Mouse (Mus musculus): ENCODE data around the gene Rab33b. TPM values are rescaled to one million over a fixed set of nuclear protein-coding genes. Genes with fewer than 3 reads are reported as not detected.

The Rab33b gene
- polyA plus RNA-seq, 1 experiment from 2014 or later, result 20.0 TPM

GRCm38 (mm10) chr3:51517878-51518762 lies 34.4 kb downstream of the Rab33b start:
- Histone ChIP-seq H3K4me3 (replicated peaks) (no peak overlapping the region), H3K9me3 (no peaks in the 10 kb centered on the region), H3K27ac (no peak overlapping the region), H3K27me3 (no peaks in the 10 kb centered on the region), H3K4me1 (peaks cover 3% of the 10 kb centered on the region; the same call in 1 of the 2 replicates), H3K36me3 (replicated peaks) (peaks cover 44% of the 10 kb centered on the region), H3K9ac (no peak overlapping the region; the same call in 1 of the 2 replicates), H3K4me2 (no peak overlapping the region)
- 78% methylated on average over 12 of the region's 12 CpGs for WGBS
- ATAC-seq (ENCODE audit: low FRiP score), result no peak

- Histone ChIP-seq H3K9ac (no peak overlapping the region; the same call in 1 of the 2 replicates), H3K27me3 (no peaks in the 10 kb centered on the region), H3K9me3 (no peaks in the 10 kb centered on the region), H3K27ac (no peak overlapping the region), H3K4me3 (replicated peaks) (no peak overlapping the region), H3K4me1 (peaks cover 3% of the 10 kb centered on the region; the same call in 1 of the 2 replicates), H3K4me2 (no peak overlapping the region), H3K36me3 (replicated peaks) (peaks cover 50% of the 10 kb centered on the region)
- 72% methylated on average over 8 of the region's 8 CpGs for WGBS
- ATAC-seq (ENCODE audit: low FRiP score), result no peak
Observed at GRCm38 (mm10) chr3:51518763-51519121, 35.0 kb downstream of the Rab33b start.

- no peak overlapping the region for H3K4me2 ChIP-seq
- H3K9ac ChIP-seq, result no peak overlapping the region
- H3K36me3 ChIP-seq (replicated peaks), result peaks cover 76% of the 10 kb centered on the region
- 93% methylated on average over 14 of the region's 14 CpGs for WGBS
- H3K4me1 ChIP-seq, result peaks cover 3% of the 10 kb centered on the region; the same call in 1 of the 2 replicates
- no peak overlapping the region for H3K4me3 ChIP-seq (replicated peaks)
- no peaks in the 10 kb centered on the region for H3K9me3 ChIP-seq
- no peak overlapping the region for H3K27ac ChIP-seq
- no peaks in the 10 kb centered on the region for H3K27me3 ChIP-seq
- ATAC-seq (ENCODE audit: low FRiP score), result no peak
Observed at GRCm38 (mm10) chr3:51521262-51521661, 37.5 kb downstream of the Rab33b start.

- Histone ChIP-seq H3K4me3 (replicated peaks) (no peak overlapping the region), H3K4me1 (no peaks in the 10 kb centered on the region), H3K4me2 (no peak overlapping the region), H3K36me3 (replicated peaks) (peaks cover 96% of the 10 kb centered on the region), H3K27ac (no peak overlapping the region), H3K27me3 (no peaks in the 10 kb centered on the region), H3K9me3 (no peaks in the 10 kb centered on the region), H3K9ac (no peak overlapping the region)
- ATAC-seq (ENCODE audit: low FRiP score), result no peak
- WGBS, result 89% methylated on average over 16 of the region's 16 CpGs
Observed at GRCm38 (mm10) chr3:51525186-51525785, 41.6 kb downstream of the Rab33b start.

- Histone ChIP-seq H3K36me3 (replicated peaks) (peaks cover 96% of the 10 kb centered on the region), H3K27ac (no peak overlapping the region), H3K4me2 (no peak overlapping the region), H3K27me3 (no peaks in the 10 kb centered on the region), H3K9ac (no peak overlapping the region), H3K9me3 (no peaks in the 10 kb centered on the region), H3K4me1 (no peaks in the 10 kb centered on the region), H3K4me3 (replicated peaks) (no peak overlapping the region)
- ATAC-seq (ENCODE audit: low FRiP score), result no peak
- 95% methylated on average over 13 of the region's 13 CpGs for WGBS
Observed at GRCm38 (mm10) chr3:51526891-51527290, 43.2 kb downstream of the Rab33b start.

GRCm38 (mm10) chr3:51531473-51532281 lies 48.0 kb downstream of the Rab33b start:
- Histone ChIP-seq H3K4me3 (replicated peaks) (no peak overlapping the region), H3K9me3 (no peaks in the 10 kb centered on the region), H3K4me1 (no peaks in the 10 kb centered on the region), H3K36me3 (replicated peaks) (peaks cover 93% of the 10 kb centered on the region), H3K27me3 (no peaks in the 10 kb centered on the region), H3K9ac (no peak overlapping the region), H3K27ac (no peak overlapping the region), H3K4me2 (no peak overlapping the region)
- no peak for ATAC-seq (ENCODE audit: low FRiP score)
- 89% methylated on average over 13 of the region's 13 CpGs for WGBS

GRCm38 (mm10) chr3:51532282-51532620 lies 48.5 kb downstream of the Rab33b start:
- Histone ChIP-seq H3K4me1 (no peaks in the 10 kb centered on the region), H3K9ac (no peak overlapping the region), H3K36me3 (replicated peaks) (peaks cover 91% of the 10 kb centered on the region), H3K27ac (no peak overlapping the region), H3K9me3 (no peaks in the 10 kb centered on the region), H3K4me3 (replicated peaks) (no peak overlapping the region), H3K27me3 (no peaks in the 10 kb centered on the region), H3K4me2 (no peak overlapping the region)
- 88% methylated on average over 5 of the region's 5 CpGs for WGBS
- no peak for ATAC-seq (ENCODE audit: low FRiP score)

- 88% methylated on average over 5 of the region's 5 CpGs for WGBS
- no peak overlapping the region for H3K9ac ChIP-seq
- no peak overlapping the region for H3K27ac ChIP-seq
- no peak for ATAC-seq (ENCODE audit: low FRiP score)
- H3K36me3 ChIP-seq (replicated peaks), result peaks cover 92% of the 10 kb centered on the region
- H3K4me2 ChIP-seq, result no peak overlapping the region
- H3K4me1 ChIP-seq, result no peaks in the 10 kb centered on the region
- no peaks in the 10 kb centered on the region for H3K9me3 ChIP-seq
- H3K27me3 ChIP-seq, result no peaks in the 10 kb centered on the region
- no peak overlapping the region for H3K4me3 ChIP-seq (replicated peaks)
Observed at GRCm38 (mm10) chr3:51533573-51533972, 49.9 kb downstream of the Rab33b start.

GRCm38 (mm10) chr3:51534013-51534412 lies 50.3 kb downstream of the Rab33b start:
- ATAC-seq (ENCODE audit: low FRiP score), result no peak
- Histone ChIP-seq H3K27ac (no peak overlapping the region), H3K36me3 (replicated peaks) (peaks cover 92% of the 10 kb centered on the region), H3K4me3 (replicated peaks) (no peak overlapping the region), H3K4me1 (no peaks in the 10 kb centered on the region), H3K27me3 (no peaks in the 10 kb centered on the region), H3K9ac (no peak overlapping the region), H3K9me3 (no peaks in the 10 kb centered on the region), H3K4me2 (no peak overlapping the region)
- 91% methylated on average over 9 of the region's 9 CpGs for WGBS

GRCm38 (mm10) chr3:51539567-51540408 lies 56.1 kb downstream of the Rab33b start:
- WGBS, result 58% methylated on average over 15 of the region's 15 CpGs
- H3K9me3 ChIP-seq, result no peaks in the 10 kb centered on the region
- H3K27ac ChIP-seq, result no peak overlapping the region
- H3K4me2 ChIP-seq, result no peak overlapping the region
- H3K36me3 ChIP-seq (replicated peaks), result peaks cover 67% of the 10 kb centered on the region
- no peaks in the 10 kb centered on the region for H3K27me3 ChIP-seq
- no peak overlapping the region for H3K9ac ChIP-seq
- peaks cover 14% of the 10 kb centered on the region for H3K4me1 ChIP-seq
- no peak overlapping the region for H3K4me3 ChIP-seq (replicated peaks)
- no peak for ATAC-seq (ENCODE audit: low FRiP score)

- Histone ChIP-seq H3K9me3 (no peaks in the 10 kb centered on the region), H3K4me2 (no peak overlapping the region), H3K27ac (no peak overlapping the region), H3K36me3 (replicated peaks) (peaks cover 59% of the 10 kb centered on the region), H3K4me3 (replicated peaks) (no peak overlapping the region), H3K27me3 (no peaks in the 10 kb centered on the region), H3K9ac (no peak overlapping the region), H3K4me1 (peaks cover 19% of the 10 kb centered on the region)
- ATAC-seq (ENCODE audit: low FRiP score), result no peak
- 97% methylated on average over 9 of the region's 9 CpGs for WGBS
Observed at GRCm38 (mm10) chr3:51540659-51541058, 56.9 kb downstream of the Rab33b start.
